Mouse (Mus musculus): ENCODE measurements around the gene Cdh26.

Gene Cdh26

GRCm38 (mm10) chr2:178507379-178508014, 77.2 kb downstream of the Cdh26 start:
- peak; percentile 87 for ATAC-seq (ENCODE audit: low TSS enrichment)

- ATAC-seq (ENCODE audit: low TSS enrichment): no peak
These were observed 77.9 kb downstream of the Cdh26 start for GRCm38 (mm10) chr2:178508279-178508678.

- ATAC-seq (ENCODE audit: low TSS enrichment): no peak
These were observed 82.7 kb downstream of the Cdh26 start for GRCm38 (mm10) chr2:178513043-178513442.

DNA sequence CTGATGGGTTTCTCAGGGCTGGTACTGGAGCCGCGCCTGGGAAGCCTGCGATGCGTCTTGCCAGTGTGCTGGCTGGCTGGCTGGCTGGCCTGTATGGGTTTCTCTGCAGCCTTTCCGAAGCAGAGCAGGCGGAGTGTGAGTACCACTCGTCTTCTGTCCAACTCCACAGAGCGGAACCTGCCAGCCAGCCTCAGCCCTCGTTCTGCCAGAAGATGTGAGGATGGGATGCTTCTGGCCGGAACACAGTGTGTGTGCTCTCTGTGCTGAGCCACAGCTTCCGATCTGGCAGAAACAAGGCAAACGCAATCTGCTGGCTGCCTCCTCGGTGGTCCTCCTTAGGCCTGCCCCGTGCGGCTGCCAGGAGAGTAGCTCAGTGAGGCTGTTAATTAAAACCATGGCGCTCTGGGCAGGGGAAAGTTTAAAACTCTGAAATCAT, 83.3 kb downstream of the Cdh26 start:
- peak; percentile 79 for ATAC-seq (ENCODE audit: low TSS enrichment)

DNA sequence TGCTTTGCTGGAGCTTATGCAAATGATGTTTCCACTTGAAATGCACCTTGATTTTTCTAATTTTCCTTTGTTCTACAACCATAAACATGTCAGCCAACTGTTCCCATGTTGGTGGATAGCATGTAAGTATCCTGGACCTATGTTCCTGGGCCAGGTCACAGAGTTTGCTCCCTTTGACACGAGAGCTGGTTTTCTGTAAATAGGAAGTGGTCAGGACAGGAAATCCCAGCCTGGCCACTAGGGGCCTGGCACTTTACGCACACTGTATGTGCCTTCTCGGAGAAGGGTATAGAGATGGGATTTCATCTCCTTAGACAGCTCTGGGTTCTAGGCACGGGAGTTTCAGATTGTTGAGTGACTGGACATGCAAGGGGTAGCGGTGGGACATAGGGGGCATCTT, 86.1 kb downstream of the Cdh26 start:
- ATAC-seq (ENCODE audit: low TSS enrichment): no peak

- ATAC-seq (ENCODE audit: low TSS enrichment): no peak
These were observed 86.6 kb downstream of the Cdh26 start for GRCm38 (mm10) chr2:178516941-178517340.

DNA sequence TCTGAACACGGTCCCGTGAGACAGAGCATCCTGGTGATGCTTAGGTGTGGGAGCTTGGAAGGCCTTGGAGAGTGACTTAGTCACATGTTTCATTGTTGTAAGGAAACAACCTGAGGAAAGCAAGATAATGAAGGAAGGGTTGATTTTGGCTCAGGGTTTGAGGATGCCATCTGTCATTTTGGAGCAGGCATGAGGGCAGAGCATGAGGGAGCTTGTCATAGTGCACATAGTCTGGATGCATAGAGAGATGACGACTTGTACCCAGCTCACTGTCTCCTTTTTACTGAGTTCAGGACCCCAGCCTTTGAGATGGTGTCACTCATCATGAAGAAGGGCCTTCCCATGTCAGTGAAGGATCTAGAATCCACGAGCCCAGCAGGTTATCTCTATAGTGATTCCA, 89.0 kb downstream of the Cdh26 start:
- ATAC-seq (ENCODE audit: low TSS enrichment): no peak

GRCm38 (mm10) chr2:178520216-178520615, 89.9 kb downstream of the Cdh26 start:
- ATAC-seq (ENCODE audit: low TSS enrichment): no peak

GRCm38 (mm10) chr2:178522331-178522730, 92.0 kb downstream of the Cdh26 start:
- no peak for ATAC-seq (ENCODE audit: low TSS enrichment)

- no peak for ATAC-seq (ENCODE audit: low TSS enrichment)
These were observed 92.5 kb downstream of the Cdh26 start for GRCm38 (mm10) chr2:178522786-178523185.

GRCm38 (mm10) chr2:178526776-178527175, 96.4 kb downstream of the Cdh26 start:
- no peak for ATAC-seq (ENCODE audit: low TSS enrichment)

GRCm38 (mm10) chr2:178531226-178531625, 100.9 kb downstream of the Cdh26 start:
- no peak for ATAC-seq (ENCODE audit: low TSS enrichment)

GRCm38 (mm10) chr2:178536574-178536973, 106.2 kb downstream of the Cdh26 start:
- no peak for ATAC-seq (ENCODE audit: low TSS enrichment)

Data from frontal cortex, adult (tissue).